Mouse (Mus musculus): ENCODE data around the gene Nagk. TPM values are rescaled to one million over a fixed set of nuclear protein-coding genes. Genes with fewer than 3 reads are reported as not detected.

Nagk gene
- total and polyA plus RNA-seq, 3 experiments: 4.8 to 11.6 (median 9.8) TPM

DNA sequence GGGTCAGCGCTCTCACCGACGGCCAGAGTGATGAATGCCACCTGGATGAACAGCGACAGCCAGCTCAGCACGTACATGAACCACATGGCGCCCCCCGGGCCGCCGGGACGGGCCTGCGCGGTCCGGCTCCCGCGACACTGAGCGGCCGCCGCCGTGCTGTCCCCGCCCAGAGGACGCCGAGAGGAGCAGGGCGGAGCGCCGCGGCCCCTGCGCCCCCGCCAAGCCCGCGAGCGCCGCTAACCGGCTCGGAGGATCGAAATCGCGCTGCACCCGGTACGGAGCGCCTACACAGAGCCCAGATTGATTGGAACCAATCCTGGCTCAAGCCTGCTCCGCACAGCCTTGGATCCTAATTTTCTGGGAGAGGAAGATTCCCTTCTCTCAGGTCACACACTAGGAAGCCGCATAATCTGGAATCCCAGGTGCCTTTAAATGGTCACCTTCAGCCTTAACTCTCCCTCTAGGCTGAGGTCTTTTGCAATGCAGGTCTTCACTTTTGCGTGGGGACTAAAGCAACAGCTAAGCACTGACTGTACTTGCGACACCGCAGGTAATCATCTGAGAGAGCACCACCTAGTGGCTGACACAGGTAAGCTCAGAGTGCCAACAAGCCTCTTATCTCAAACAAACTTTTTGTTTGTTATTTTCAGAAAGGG is 19.0 kb upstream of the Nagk start, which contains the start of gene Tex261 (continued):
- TF ChIP-seq POLR2AphosphoS2 (IDR thresholded peaks at IDR 0.05; ENCODE audit: low read depth, low read length) (peak; percentile 62; the same call in 1 of the 2 replicates), ZC3H11A (IDR thresholded peaks at IDR 0.05; ENCODE audit: low read depth, low read length) (no peak), E2F4 (IDR thresholded peaks at IDR 0.05; ENCODE audit: insufficient replicate concordance, low read depth, low read length) (no peak), MAFK (IDR thresholded peaks at IDR 0.05; ENCODE audit: insufficient replicate concordance, low read length) (no peak), HCFC1 (IDR thresholded peaks at IDR 0.05; ENCODE audit: low read depth, low read length) (peak; percentile 69), ZNF384 (IDR thresholded peaks at IDR 0.05; ENCODE audit: low read depth, low read length) (no peak), SIN3A (IDR thresholded peaks at IDR 0.05; ENCODE audit: low read length) (peak; percentile 79; the same call in 1 of the 2 replicates), MYC (IDR thresholded peaks at IDR 0.05; ENCODE audit: low read depth, low read length) (no peak), IRF4 (IDR thresholded peaks at IDR 0.05; ENCODE audit: low read depth, low read length) (0 out of 2 replicates have a peak, but pooled peaks have one; percentile 7), MAZ (IDR thresholded peaks at IDR 0.05; ENCODE audit: low read depth, low read length) (peak; percentile 82), BHLHE40 (IDR thresholded peaks at IDR 0.05; ENCODE audit: low read depth, low read length) (0 out of 2 replicates have a peak, but pooled peaks have one; percentile 4), TBP (conservative IDR thresholded peaks at IDR 0.05; ENCODE audit: low read depth, low read length) (peak; percentile 55), USF2 (conservative IDR thresholded peaks at IDR 0.05; ENCODE audit: low read depth, low read length) (no peak), TCF12 (IDR thresholded peaks at IDR 0.05; ENCODE audit: low read depth, low read length) (peak; percentile 80; the same call in 1 of the 2 replicates), RAD21 (IDR thresholded peaks at IDR 0.05; ENCODE audit: low read depth, low read length) (peak; percentile 37), USF1 (IDR thresholded peaks at IDR 0.05; ENCODE audit: low read depth, low read length) (no peak), JUND (conservative IDR thresholded peaks at IDR 0.05; ENCODE audit: low read depth, low read length) (no peak), MXI1 (IDR thresholded peaks at IDR 0.05; ENCODE audit: low read depth, low read length) (peak; percentile 83), POLR2A (IDR thresholded peaks at IDR 0.05; ENCODE audit: low read depth, low read length) (peak; percentile 96), GABPA (IDR thresholded peaks at IDR 0.05; ENCODE audit: insufficient replicate concordance, low read depth, low read length) (peak; percentile 63), ELF1 (IDR thresholded peaks at IDR 0.05; ENCODE audit: low read depth, low read length) (peak; percentile 43; the same call in 1 of the 2 replicates)

DNA sequence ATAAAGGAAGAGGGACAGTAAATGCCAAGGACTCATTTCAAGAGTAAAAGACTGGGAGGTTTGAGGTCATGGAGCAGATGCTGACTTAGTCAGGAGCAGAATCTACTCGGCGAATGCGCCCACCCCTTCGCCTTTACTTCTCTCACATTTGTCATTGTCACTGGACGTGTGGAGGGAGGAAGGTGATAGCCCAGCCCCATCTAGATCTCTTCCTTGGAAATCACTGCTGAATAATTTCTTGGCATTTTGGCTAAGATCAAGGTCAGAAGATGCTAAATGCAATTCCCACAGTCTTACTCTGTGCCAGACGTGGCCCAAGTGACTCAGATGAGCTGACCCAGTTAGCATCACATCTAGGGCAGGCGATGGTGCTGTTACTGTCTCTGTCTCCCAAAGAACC is 16.5 kb upstream of the Nagk start:
- Histone ChIP-seq H3K27ac (ENCODE audit: insufficient read depth, low read depth) (no peak overlapping the region), H3K9me3 (replicated peaks; ENCODE audit: low read length) (peaks cover 3% of the 10 kb centered on the region), H3K4me1 (ENCODE audit: control insufficient read depth in 1 of 2, insufficient read depth in 2 of 2) (peaks cover 7 to 25% of the 10 kb centered on the region in 2 experiments), H3K36me3 (replicated peaks in 1 of 2; ENCODE audit: control insufficient read depth in 1 of 2, insufficient read depth in 1 of 2, low read length in 1 of 2) (peaks cover 4 to 9% of the 10 kb centered on the region in 2 experiments), H3K79me2 (replicated peaks; ENCODE audit: control insufficient read depth, extremely low read depth, insufficient read depth, poor library complexity, severe bottlenecking) (peaks cover 11% of the 10 kb centered on the region), H3K4me2 (ENCODE audit: insufficient read depth, low read depth, poor library complexity, severe bottlenecking) (no peak overlapping the region), H3K4me3 (replicated peaks in 1 of 3; ENCODE audit: low read depth in 2 of 3, low read length in 2 of 3, poor library complexity in 1 of 3) (no peak overlapping the region), H3K27me3 (replicated peaks) (no peaks in the 10 kb centered on the region), H3K9ac (ENCODE audit: insufficient read depth, low read depth) (no peak overlapping the region)
- TF ChIP-seq POLR2AphosphoS2 (IDR thresholded peaks at IDR 0.05; ENCODE audit: low read depth, low read length) (no peak), ZKSCAN1 (IDR thresholded peaks at IDR 0.05; ENCODE audit: borderline replicate concordance, low read depth, low read length) (no peak), RCOR1 (conservative IDR thresholded peaks at IDR 0.05; ENCODE audit: low read depth, low read length) (no peak), USF1 (IDR thresholded peaks at IDR 0.05; ENCODE audit: low read depth, low read length) (no peak), TBP (conservative IDR thresholded peaks at IDR 0.05; ENCODE audit: low read depth, low read length) (no peak), POLR2A (IDR thresholded peaks at IDR 0.05; ENCODE audit: low read depth, low read length) (no peak), NRF1 (IDR thresholded peaks at IDR 0.05; ENCODE audit: low read depth, low read length) (no peak), EP300 (IDR thresholded peaks at IDR 0.05; ENCODE audit: low read length) (no peak), JUN (IDR thresholded peaks at IDR 0.05; ENCODE audit: insufficient read depth, low read depth, low read length) (no peak), ZMIZ1 (IDR thresholded peaks at IDR 0.05; ENCODE audit: low read depth, low read length) (no peak), SMC3 (IDR thresholded peaks at IDR 0.05; ENCODE audit: low read depth, low read length) (no peak), GABPA (IDR thresholded peaks at IDR 0.05; ENCODE audit: insufficient replicate concordance, low read depth, low read length) (no peak), MYC (IDR thresholded peaks at IDR 0.05; ENCODE audit: low read depth, low read length) (no peak)
- DNase-seq (ENCODE audit: extremely low read depth): no peak
- in situ Hi-C loops (cut with MboI; ENCODE audit: low pct_ligation_motif_present, low pct_unique_long_range_greater_than_20kb, low sequenced_read_pairs) (no loop called here), dilution Hi-C loops (cut with MboI; ENCODE audit: extremely low pct_ligation_motif_present, extremely low pct_unique_long_range_greater_than_20kb, low sequenced_read_pairs) (no loop called here)

Data from CH12.LX (cell line).